Mouse (Mus musculus) ES-E14 (cell line): ENCODE data around the gene Ptprs. TPM values are rescaled to one million over a fixed set of nuclear protein-coding genes. Genes with fewer than 3 reads are reported as not detected.

Source experiments
- DNase-seq: peaks from one replicate; pipeline ENCODE4 v3.0.0-alpha.2; 2013; ENCODE audit warnings: low read depth, low spot score
- H3K27ac ChIP-seq: 2 replicates; pipeline ENCODE4 v1.5.1; 2012; ENCODE audit warnings: low read depth, mild to moderate bottlenecking, low read length, moderate library complexity, mixed read lengths; ENCODE audit not compliant: poor library complexity, insufficient read depth, severe bottlenecking
- H3K36me3 ChIP-seq: 2 replicates; pipeline ENCODE4 v1.6.1; 2012; ENCODE audit warnings: mild to moderate bottlenecking, low read length, moderate library complexity, mixed read lengths; ENCODE audit not compliant: control insufficient read depth, poor library complexity, insufficient read depth, severe bottlenecking
- H3K4me1 ChIP-seq, 2 experiments: fragments of 150-350 bp in 1 of 2; sonication (generic) in 1 of 2; 2 replicates each; pipeline ENCODE4 v1.6.1; 2012; ENCODE audit warnings: low read length in 2 of 2, mild to moderate bottlenecking in 1 of 2, mixed read lengths in 1 of 2; ENCODE audit not compliant: control insufficient read depth in 2 of 2, insufficient read depth in 2 of 2, poor library complexity in 1 of 2
- H3K4me3 ChIP-seq, 2 experiments: fragments of 150-350 bp in 1 of 2; sonication (generic) in 1 of 2; 2 replicates each; pipeline ENCODE4 v1.5.1; 2012; ENCODE audit warnings: low read length in 2 of 2, low read depth in 1 of 2, mild to moderate bottlenecking in 1 of 2, mixed read lengths in 1 of 2; ENCODE audit not compliant: insufficient read depth in 1 of 2, poor library complexity in 1 of 2, severe bottlenecking in 1 of 2
- H3K9ac ChIP-seq: 2 replicates; pipeline ENCODE4 v1.6.1; 2012; ENCODE audit warnings: low read depth, mild to moderate bottlenecking, low read length, mixed read lengths; ENCODE audit not compliant: poor library complexity, insufficient read depth, severe bottlenecking
- H3K9me3 ChIP-seq: fragments of 150-350 bp; sonication (generic); 2 replicates; pipeline ENCODE4 v1.6.1; 2012; ENCODE audit warnings: low read depth, mild to moderate bottlenecking, low read length; ENCODE audit not compliant: control insufficient read depth, insufficient read depth
- CHD2 ChIP-seq: IDR thresholded peaks from 2 replicates; pipeline ENCODE4 v1.6.1; 2014; ENCODE audit warnings: mild to moderate bottlenecking, low read depth, low read length, inconsistent platforms
- HCFC1 ChIP-seq: IDR thresholded peaks from 2 replicates; pipeline ENCODE4 v1.6.1; 2012; ENCODE audit warnings: low read length, inconsistent platforms, borderline replicate concordance; ENCODE audit not compliant: insufficient read depth
- MAFK ChIP-seq: IDR thresholded peaks from 2 replicates; pipeline ENCODE4 v1.6.1; 2014; ENCODE audit warnings: mild to moderate bottlenecking, low read depth, low read length, inconsistent platforms; ENCODE audit not compliant: insufficient read depth
- ZC3H11A ChIP-seq: IDR thresholded peaks from 2 replicates; pipeline ENCODE4 v1.6.1; 2012; ENCODE audit warnings: low read depth, mild to moderate bottlenecking, inconsistent platforms, low read length, borderline replicate concordance
- ZNF384 ChIP-seq: IDR thresholded peaks from 2 replicates; pipeline ENCODE4 v1.6.1; 2012; ENCODE audit warnings: low read depth, low read length, inconsistent platforms
- in situ Hi-C, 2 experiments: fragments of 600-800 bp; cut with MboI; formaldehyde crosslinking; loops; one replicate each; pipeline ENCODE4 v1.15.1; 2025; ENCODE audit warnings: low sequenced_read_pairs in 2 of 2, inconsistent platforms in 1 of 2; ENCODE audit not compliant: unreplicated experiment in 2 of 2
- total RNA-seq: library from RNA; depleted of rRNA; stranded (reverse); fragments of 300-350 nt; gene quantifications from 2 replicates; pipeline ENCODE4 v1.2.3, GENCODE M21; 2012

Ptprs gene
- total RNA-seq, 1 experiment, result 128 TPM

GRCm38 (mm10) chr17:56487441-56487888, 11.2 kb upstream of the Ptprs start:
- H3K4me3 ChIP-seq, result no peak overlapping the region
- H3K9ac ChIP-seq, result no peak overlapping the region
- in situ Hi-C loops, result no loop called here
- H3K36me3 ChIP-seq, result no peaks in the 10 kb centered on the region
- peaks cover 0 to 6% of the 10 kb centered on the region in 2 experiments; a peak in 2 of 4 replicates for H3K4me1 ChIP-seq
- H3K9me3 ChIP-seq, result no peaks in the 10 kb centered on the region
- DNase-seq, result no peak
- TF ChIP-seq HCFC1, result no peak
- H3K27ac ChIP-seq, result no peak overlapping the region

DNA sequence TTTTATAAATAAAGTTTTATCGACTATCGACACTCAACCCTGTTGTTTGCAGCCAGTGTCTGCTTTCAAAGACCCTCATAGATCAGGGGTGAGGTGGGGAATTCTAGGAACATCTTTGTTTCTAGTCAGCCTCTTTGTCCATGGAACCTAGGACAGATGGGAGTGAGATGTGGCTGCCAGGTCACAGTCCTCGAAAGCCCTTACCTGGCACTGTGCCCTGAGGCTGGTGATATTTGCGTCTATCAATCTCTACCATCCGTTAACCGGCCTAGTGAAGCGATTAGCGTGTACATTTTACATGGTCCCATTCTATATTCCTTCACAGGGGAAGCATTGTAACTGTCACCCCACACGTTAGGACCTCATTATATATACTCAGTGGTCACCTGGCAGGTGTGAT, 9.6 kb upstream of the Ptprs start:
- in situ Hi-C loops, result no loop called here
- H3K36me3 ChIP-seq, result no peaks in the 10 kb centered on the region
- no peaks in the 10 kb centered on the region for H3K9me3 ChIP-seq
- no peak overlapping the region for H3K9ac ChIP-seq
- TF ChIP-seq HCFC1, result no peak
- TF ChIP-seq MAFK, result no peak
- no peak for TF ChIP-seq CHD2
- TF ChIP-seq ZC3H11A, result no peak
- no peak for TF ChIP-seq ZNF384
- no peak overlapping the region for H3K27ac ChIP-seq
- H3K4me3 ChIP-seq, result no peak overlapping the region
- no peak for DNase-seq
- peaks cover 0 to 6% of the 10 kb centered on the region in 2 experiments; a peak in 2 of 4 replicates for H3K4me1 ChIP-seq

GRCm38 (mm10) chr17:56485118-56485517, 8.8 kb upstream of the Ptprs start:
- Histone ChIP-seq H3K4me3 (no peak overlapping the region), H3K9ac (no peak overlapping the region), H3K9me3 (no peaks in the 10 kb centered on the region), H3K36me3 (no peaks in the 10 kb centered on the region), H3K27ac (no peak overlapping the region), H3K4me1 (peaks cover 0 to 6% of the 10 kb centered on the region in 2 experiments; a peak in 2 of 4 replicates)
- in situ Hi-C loops, result no loop called here
- DNase-seq, result no peak
- TF ChIP-seq CHD2 (no peak), HCFC1 (no peak), MAFK (no peak), ZC3H11A (no peak), ZNF384 (no peak)

DNA sequence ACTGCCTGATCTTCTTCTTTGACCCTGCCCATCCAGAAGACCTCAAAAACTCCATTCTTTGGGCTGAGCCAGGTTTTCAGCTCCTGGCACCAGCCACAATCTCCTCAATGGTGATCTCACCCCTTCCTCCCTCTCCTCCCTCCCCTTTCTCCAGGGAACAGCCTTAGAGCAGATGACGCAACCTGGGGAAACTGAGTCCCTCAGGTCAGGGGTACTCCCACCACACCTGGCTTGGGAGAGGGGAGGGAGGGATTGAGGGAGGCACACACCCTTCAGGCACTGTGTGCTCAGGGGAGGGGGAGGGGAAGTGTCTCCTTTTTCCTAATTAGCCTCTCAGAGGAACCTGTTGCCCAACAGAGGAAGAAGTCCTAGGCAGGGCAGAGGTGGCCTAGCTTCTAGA, 6.4 kb upstream of the Ptprs start:
- H3K9me3 ChIP-seq, result no peaks in the 10 kb centered on the region
- in situ Hi-C loops, result no loop called here
- peaks cover 7% of the 10 kb centered on the region in 2 experiments; a peak in 2 of 4 replicates for H3K4me1 ChIP-seq
- TF ChIP-seq HCFC1 (no peak), MAFK (no peak), ZC3H11A (no peak), ZNF384 (no peak), CHD2 (no peak)
- no peak overlapping the region for H3K27ac ChIP-seq
- H3K9ac ChIP-seq, result no peak overlapping the region
- no peak for DNase-seq
- no peaks in the 10 kb centered on the region for H3K36me3 ChIP-seq
- no peak overlapping the region for H3K4me3 ChIP-seq

GRCm38 (mm10) chr17:56479358-56479757, 3.1 kb upstream of the Ptprs start:
- Histone ChIP-seq H3K4me1 (peaks cover 7 to 11% of the 10 kb centered on the region in 2 experiments; a peak in 1 of 4 replicates), H3K27ac (no peak overlapping the region), H3K9ac (no peak overlapping the region), H3K36me3 (no peaks in the 10 kb centered on the region), H3K9me3 (no peaks in the 10 kb centered on the region), H3K4me3 (no peak overlapping the region)
- in situ Hi-C loops, result no loop called here
- DNase-seq, result no peak
- TF ChIP-seq ZC3H11A (no peak), ZNF384 (no peak), MAFK (no peak), CHD2 (no peak), HCFC1 (no peak)
